Mouse (Mus musculus) ES-Bruce4 (cell line): ENCODE measurements around the gene Dner. TPM values are rescaled to one million over a fixed set of nuclear protein-coding genes. Genes with fewer than 3 reads are reported as not detected.

ENCODE experiments used
- H3K27ac ChIP-seq: 2 replicates; pipeline ENCODE4 v1.5.1; 2012; ENCODE audit warnings: low read length, inconsistent platforms; ENCODE audit not compliant: insufficient read depth
- H3K27me3 ChIP-seq: 2 replicates; pipeline ENCODE4 v1.6.1; 2012; ENCODE audit warnings: mild to moderate bottlenecking, low read length, inconsistent platforms; ENCODE audit not compliant: control insufficient read depth, poor library complexity, insufficient read depth, severe bottlenecking
- H3K36me3 ChIP-seq: 2 replicates; pipeline ENCODE4 v1.6.1; 2012; ENCODE audit warnings: inconsistent platforms, mild to moderate bottlenecking, low read length, moderate library complexity; ENCODE audit not compliant: control insufficient read depth, poor library complexity, insufficient read depth, severe bottlenecking
- H3K4me1 ChIP-seq: one replicate; pipeline ENCODE4 v1.8.1; 2011; ENCODE audit warnings: low read length; ENCODE audit not compliant: control insufficient read depth, insufficient read depth
- H3K4me3 ChIP-seq: 2 replicates; pipeline ENCODE4 v1.5.1; 2011; ENCODE audit warnings: low read depth, mild to moderate bottlenecking, low read length
- H3K9ac ChIP-seq: 2 replicates; pipeline ENCODE4 v1.6.1; 2012; ENCODE audit warnings: low read depth, mild to moderate bottlenecking, inconsistent platforms; ENCODE audit not compliant: poor library complexity, severe bottlenecking
- H3K9me3 ChIP-seq: replicated peaks from 2 replicates; pipeline ENCODE4 v1.6.1; 2012; ENCODE audit warnings: mild to moderate bottlenecking, low read length, inconsistent platforms; ENCODE audit not compliant: control insufficient read depth, poor library complexity, insufficient read depth, severe bottlenecking
- CTCF ChIP-seq: IDR thresholded peaks from one replicate; pipeline ENCODE4 v1.8.1; 2011; ENCODE audit warnings: low read depth, low read length
- EP300 ChIP-seq: IDR thresholded peaks from 2 replicates; pipeline ENCODE4 v1.6.1; 2011; ENCODE audit warnings: low read depth, low read length; ENCODE audit not compliant: insufficient read depth
- POLR2A ChIP-seq: IDR thresholded peaks from one replicate; pipeline ENCODE4 v1.8.1; 2011; ENCODE audit warnings: low read length; ENCODE audit not compliant: insufficient read depth
- polyA plus RNA-seq: library from polyadenylated mRNA; stranded (reverse); fragments of >200 nt; gene quantifications from 2 replicates; pipeline ENCODE4 v1.2.4, GENCODE M21; 2011; ENCODE audit warnings: low read depth; ENCODE audit not compliant: missing spikeins, insufficient read depth, insufficient read length

The Dner gene
- polyA plus RNA-seq, 1 experiment, result 9.5 TPM

DNA sequence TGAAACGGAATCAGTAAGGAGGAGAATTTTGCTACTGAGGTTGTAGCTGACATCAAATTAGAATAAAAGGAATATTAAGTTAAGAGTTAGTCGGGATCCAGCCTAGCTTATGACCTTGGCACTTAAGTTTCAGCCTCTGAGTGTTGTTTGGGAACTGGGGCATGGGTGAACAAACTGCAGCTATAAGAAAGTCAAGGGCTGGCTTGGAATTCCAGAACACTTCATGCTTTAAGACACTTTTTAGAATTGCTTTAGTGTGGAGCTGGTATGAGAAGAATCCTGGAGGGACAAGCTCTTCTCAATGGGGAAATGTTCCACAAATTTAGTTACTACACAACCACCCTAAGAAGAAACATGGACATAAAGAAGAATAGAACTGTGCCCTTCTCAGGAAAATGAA is 223.8 kb downstream of the Dner start:
- TF ChIP-seq EP300 (no peak), CTCF (no peak), POLR2A (no peak)
- H3K27ac ChIP-seq, result no peak overlapping the region
- H3K36me3 ChIP-seq, result no peaks in the 10 kb centered on the region

DNA sequence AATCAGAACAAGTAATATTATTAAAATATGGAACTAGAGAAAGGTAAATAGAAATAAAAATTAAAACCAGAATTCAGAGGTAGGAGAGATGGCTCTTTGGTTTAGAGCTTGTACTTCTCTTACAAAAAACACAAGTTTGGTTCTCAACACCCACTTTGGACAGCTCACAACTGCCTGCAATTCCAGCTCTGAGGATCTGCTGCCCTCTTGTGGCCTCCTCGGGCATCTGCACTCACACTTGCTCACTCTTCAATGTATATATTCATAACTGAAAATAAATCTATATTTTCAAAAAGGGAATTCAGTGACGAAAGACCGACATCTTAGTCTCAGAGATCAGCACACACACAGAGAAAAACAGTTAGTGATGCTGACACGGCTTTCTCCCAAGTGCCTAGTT is 225.7 kb downstream of the Dner start:
- Histone ChIP-seq H3K27me3 (no peaks in the 10 kb centered on the region), H3K9me3 (no peaks in the 10 kb centered on the region), H3K4me1 (no peaks in the 10 kb centered on the region), H3K27ac (no peak overlapping the region), H3K9ac (no peak overlapping the region), H3K4me3 (no peak overlapping the region), H3K36me3 (no peaks in the 10 kb centered on the region)
- TF ChIP-seq CTCF (peak; percentile 93), EP300 (no peak), POLR2A (no peak)

More for the DNA sequence above, 223.8 kb downstream of the Dner start:
- Histone ChIP-seq H3K9me3 (no peaks in the 10 kb centered on the region), H3K4me1 (no peaks in the 10 kb centered on the region), H3K27me3 (no peaks in the 10 kb centered on the region), H3K4me3 (no peak overlapping the region), H3K9ac (no peak overlapping the region)

DNA sequence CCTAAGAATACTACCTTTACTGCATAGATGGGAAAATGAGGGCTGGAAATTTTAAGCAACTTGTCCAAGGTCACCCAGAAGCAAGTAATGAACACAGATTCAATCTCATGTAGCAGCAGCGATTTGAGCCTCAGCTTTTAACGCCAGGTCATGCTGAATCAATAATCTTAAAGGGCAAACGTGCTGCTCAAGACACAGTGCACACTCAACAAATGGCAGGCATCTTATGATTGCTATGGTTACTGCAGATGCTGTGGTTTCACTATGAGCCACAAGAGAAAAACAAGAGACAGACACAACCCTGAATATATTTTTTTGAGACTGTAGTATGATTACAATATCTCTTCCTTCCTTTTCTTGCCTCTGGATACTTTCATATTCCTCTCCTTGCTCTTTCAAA is 228.4 kb downstream of the Dner start:
- Histone ChIP-seq H3K27me3 (no peaks in the 10 kb centered on the region), H3K4me1 (no peaks in the 10 kb centered on the region), H3K9me3 (no peaks in the 10 kb centered on the region), H3K9ac (no peak overlapping the region), H3K36me3 (no peaks in the 10 kb centered on the region), H3K27ac (no peak overlapping the region), H3K4me3 (no peak overlapping the region)
- no peak for TF ChIP-seq EP300
- no peak for TF ChIP-seq POLR2A
- no peak for TF ChIP-seq CTCF

DNA sequence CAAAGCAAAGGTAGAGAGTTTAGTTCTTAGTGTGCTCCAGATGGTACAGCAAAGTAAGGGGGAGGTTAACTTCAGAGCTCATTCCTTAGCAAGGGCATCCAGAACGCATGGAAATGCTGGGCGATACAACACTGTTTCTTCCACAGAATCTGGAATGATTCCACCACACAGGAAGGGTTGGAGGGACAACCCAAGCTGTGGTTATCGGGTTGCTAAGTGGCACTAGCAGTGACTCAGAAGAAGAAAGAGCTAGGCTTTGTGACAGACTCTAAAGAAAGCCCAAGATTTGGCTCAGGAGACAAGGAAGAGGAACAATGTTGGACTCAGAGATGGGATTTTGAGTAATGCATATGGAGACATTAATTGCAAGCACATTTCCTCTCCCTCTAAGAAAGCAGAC is 231.3 kb downstream of the Dner start:
- Histone ChIP-seq H3K4me3 (no peak overlapping the region), H3K4me1 (no peaks in the 10 kb centered on the region), H3K36me3 (no peaks in the 10 kb centered on the region), H3K9ac (no peak overlapping the region), H3K9me3 (no peaks in the 10 kb centered on the region), H3K27me3 (no peaks in the 10 kb centered on the region), H3K27ac (no peak overlapping the region)
- TF ChIP-seq CTCF, result no peak

DNA sequence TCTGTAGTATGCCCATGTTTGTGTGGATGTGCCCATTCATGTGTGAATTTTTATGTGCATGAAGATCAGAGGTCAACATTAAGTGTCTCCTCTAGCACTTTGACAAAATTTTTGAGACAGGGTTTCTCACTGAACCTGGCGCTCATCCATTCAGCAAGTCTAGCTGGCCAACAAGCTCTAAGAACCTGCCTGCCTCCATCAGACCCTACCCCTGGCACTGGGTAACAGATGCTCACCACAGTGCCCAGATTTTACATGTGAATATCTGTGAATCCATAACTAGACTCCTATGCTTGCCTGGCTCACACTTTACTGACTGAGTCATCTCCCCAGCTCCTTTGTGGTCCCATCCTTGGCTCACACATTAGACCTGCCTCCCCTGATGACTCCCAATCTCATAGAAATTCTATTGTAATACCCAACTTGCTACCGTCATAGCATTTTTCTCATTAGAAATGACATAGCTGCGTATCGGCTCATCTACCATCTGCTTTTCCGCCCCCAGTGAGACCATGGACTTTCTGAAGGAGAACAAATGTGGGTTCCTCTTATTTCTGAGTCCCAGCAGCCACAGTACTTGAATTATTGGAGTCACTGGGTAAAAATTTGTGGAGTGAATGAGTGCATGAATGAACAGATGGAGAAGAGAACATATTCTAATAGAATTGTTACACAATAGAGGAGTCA is 231.9 kb downstream of the Dner start:
- no peak overlapping the region for H3K9ac ChIP-seq
- no peak overlapping the region for H3K27ac ChIP-seq
- no peak overlapping the region for H3K4me3 ChIP-seq
- TF ChIP-seq POLR2A (no peak), CTCF (no peak), EP300 (no peak)
- no peaks in the 10 kb centered on the region for H3K36me3 ChIP-seq
- H3K4me1 ChIP-seq, result no peaks in the 10 kb centered on the region
- H3K9me3 ChIP-seq, result no peaks in the 10 kb centered on the region
- no peaks in the 10 kb centered on the region for H3K27me3 ChIP-seq

DNA sequence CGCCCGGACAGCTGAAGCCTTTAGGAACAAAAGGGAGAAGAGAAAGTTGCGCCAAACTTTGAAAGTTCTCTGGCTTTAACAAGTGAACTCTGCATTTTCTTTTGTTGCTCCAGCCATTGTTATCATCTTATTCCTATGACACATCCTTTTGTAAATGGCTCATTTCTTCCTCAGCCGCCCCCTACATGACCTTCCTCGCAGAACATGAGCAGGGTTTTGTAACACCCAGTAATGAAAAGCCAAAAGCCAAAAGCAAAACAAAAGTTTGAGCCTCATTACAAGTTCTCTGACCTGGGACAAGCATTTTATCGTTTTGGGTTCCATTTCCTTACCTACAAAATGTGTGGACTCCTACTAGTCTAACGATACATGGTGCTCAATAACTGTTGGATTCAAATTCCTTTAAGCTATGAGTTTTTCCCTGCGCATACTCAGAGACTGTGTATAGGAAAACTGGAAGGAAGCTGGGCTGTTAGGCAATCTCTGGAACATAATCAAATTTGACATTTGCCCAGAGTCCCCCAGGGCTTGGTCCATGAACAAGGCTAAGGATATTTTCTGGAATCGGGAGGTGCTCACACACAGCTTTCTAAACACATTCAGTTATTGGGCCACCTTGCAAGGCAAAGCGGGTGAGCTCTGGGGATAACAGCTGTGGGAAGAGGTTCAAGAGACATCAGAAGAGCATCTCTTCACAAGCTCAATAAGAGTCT is 246.3 kb downstream of the Dner start:
- H3K27me3 ChIP-seq, result no peaks in the 10 kb centered on the region
- 0 out of 2 replicates have a peak, but pooled peaks cover 5% of the 10 kb centered on the region for H3K9me3 ChIP-seq
- no peak overlapping the region for H3K4me3 ChIP-seq
- H3K36me3 ChIP-seq, result no peaks in the 10 kb centered on the region
- H3K27ac ChIP-seq, result no peak overlapping the region
- no peak overlapping the region for H3K9ac ChIP-seq
- no peaks in the 10 kb centered on the region for H3K4me1 ChIP-seq
- TF ChIP-seq EP300, result no peak
- no peak for TF ChIP-seq POLR2A
- no peak for TF ChIP-seq CTCF
